Mouse (Mus musculus): Measurements from ENCODE around the gene Wasl. TPM values are rescaled to one million over a fixed set of nuclear protein-coding genes. Genes with fewer than 3 reads are reported as not detected.

Gene Wasl
- polyA plus RNA-seq, 1 experiment from 2014 or later = 78.2 TPM

DNA sequence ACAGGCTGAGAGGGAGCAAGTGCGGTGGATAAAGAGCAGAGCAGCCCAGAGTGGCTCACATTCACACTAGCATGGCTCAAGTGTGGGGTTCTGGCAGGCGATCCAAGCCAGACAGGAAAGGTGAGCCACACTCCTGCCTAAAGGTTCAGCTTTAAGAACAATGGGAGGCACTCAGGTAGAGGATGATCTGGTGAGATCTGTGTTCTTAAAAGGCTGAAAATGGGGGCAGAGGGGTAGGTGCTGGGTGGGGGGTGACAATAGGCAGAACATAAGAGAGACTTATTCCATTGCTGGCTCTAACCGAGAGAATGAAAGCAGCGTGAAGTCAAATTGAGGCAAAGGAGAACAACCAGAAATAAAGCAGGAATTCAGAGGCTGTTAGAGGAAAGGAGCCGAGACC is 74.5 kb downstream of the Wasl start:
- Histone ChIP-seq H3K9ac (ENCODE audit: low read depth, low read length) (no peak overlapping the region), H3K4me3 (ENCODE audit: low read length) (no peak overlapping the region), H3K36me3 (ENCODE audit: control insufficient read depth, insufficient read depth, low read length) (no peaks in the 10 kb centered on the region), H3K4me2 (replicated peaks; ENCODE audit: low read depth, low read length) (no peak overlapping the region), H3K27ac (ENCODE audit: low read depth, low read length) (no peak overlapping the region), H3K9me3 (ENCODE audit: control insufficient read depth, low read length) (no peaks in the 10 kb centered on the region), H3K4me1 (ENCODE audit: control insufficient read depth, insufficient read depth, low read length) (no peaks in the 10 kb centered on the region), H3K27me3 (ENCODE audit: control insufficient read depth, insufficient read depth, low read length) (no peaks in the 10 kb centered on the region)
- no peak for ATAC-seq (ENCODE audit: low FRiP score, low TSS enrichment)
- WGBS = 91% methylated on average over 5 of the region's 5 CpGs

DNA sequence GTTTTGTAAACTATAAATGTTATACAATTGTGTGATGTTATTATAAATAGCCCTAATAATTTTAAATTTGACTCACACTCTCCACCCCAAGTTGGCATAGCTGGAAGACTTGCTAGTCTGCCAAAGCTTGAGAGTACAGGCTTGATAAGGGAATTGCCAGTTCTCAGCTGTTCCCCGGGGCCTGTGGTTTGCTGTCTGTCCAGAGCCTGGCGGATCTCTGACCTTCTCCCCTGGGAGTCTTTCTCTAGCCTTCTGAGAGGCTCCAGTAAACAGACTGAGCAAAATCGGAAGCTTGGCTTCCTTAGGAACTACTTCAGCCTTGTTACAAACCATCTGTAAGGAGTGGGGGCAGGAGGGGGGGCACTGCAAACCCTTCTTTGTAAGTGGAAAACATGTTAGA is 77.9 kb downstream of the Wasl start:
- no peak for ATAC-seq (ENCODE audit: low FRiP score, low TSS enrichment)
- WGBS = 42% methylated on average over 3 of the region's 3 CpGs
- H3K27ac ChIP-seq (ENCODE audit: low read depth, low read length) = no peak overlapping the region
- no peak overlapping the region for H3K9ac ChIP-seq (ENCODE audit: low read depth, low read length)
- no peak overlapping the region; the same call in 1 of the 2 replicates for H3K4me2 ChIP-seq (replicated peaks; ENCODE audit: low read depth, low read length)
- H3K36me3 ChIP-seq (ENCODE audit: control insufficient read depth, insufficient read depth, low read length) = no peaks in the 10 kb centered on the region
- H3K9me3 ChIP-seq (ENCODE audit: control insufficient read depth, low read length) = no peaks in the 10 kb centered on the region
- no peak overlapping the region for H3K4me3 ChIP-seq (ENCODE audit: low read length)
- H3K4me1 ChIP-seq (ENCODE audit: control insufficient read depth, insufficient read depth, low read length) = no peaks in the 10 kb centered on the region
- no peaks in the 10 kb centered on the region for H3K27me3 ChIP-seq (ENCODE audit: control insufficient read depth, insufficient read depth, low read length)

DNA sequence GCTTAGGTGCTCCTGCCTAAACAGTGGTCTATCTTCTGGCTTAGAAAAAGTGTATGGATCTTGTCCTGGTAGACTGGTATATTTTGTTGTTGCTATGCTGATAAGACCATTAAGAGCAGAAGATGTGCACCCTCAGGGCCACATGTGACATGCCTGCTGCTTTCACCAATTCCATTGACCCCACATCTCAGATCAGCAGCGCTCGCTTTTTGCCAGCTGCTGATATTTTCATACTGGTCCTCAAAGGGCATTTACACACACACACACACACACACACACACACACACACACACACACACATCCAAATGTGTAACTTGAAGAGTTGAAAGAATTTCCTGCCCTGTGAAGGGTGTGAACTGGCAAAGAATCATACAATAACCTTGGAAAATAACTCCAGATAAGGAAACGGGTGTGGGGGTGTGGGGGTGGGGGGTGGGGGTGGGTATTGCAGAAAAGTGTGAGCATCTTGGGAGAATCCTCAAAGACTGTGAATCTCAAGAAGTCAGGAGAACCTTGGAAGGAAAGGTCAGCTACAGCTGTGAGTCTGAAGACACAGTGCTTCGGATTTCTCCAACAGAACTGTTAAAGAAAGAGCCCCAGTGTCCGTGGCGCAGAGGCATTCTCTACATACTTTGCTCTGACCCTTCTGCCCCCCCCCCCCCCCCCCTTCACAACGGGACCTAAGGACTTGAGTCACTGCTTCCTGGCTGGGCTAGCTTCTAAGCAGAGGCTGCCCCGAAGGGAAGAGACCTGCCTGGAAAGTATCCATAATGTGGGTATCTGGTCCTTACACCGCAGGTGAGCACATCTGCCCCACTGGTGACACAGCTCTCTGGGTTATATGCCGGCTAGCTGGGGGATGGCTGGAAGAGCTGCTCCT is 79.1 kb downstream of the Wasl start:
- 54% methylated on average over 9 of the region's 10 CpGs for WGBS

DNA sequence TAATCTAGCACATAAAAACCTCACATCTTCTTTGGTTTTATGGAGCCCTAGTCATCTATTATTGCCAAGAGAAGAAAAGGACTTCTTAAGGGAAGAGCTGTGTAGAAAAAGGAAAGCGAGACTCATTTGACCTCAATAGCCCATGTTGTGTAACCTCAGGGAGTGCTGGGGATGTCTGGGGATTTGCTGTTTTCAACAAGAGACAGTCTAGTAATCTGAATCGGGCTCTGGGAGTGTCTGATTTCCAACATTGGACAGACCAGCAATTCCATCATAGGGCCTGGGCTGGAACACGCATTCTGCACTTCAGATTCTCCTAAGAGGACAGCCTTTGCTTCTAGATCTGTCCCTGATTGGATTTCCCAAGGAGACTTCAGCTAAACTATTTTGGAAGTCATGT is 81.4 kb downstream of the Wasl start:
- H3K4me2 ChIP-seq (replicated peaks; ENCODE audit: low read depth, low read length) = no peak overlapping the region
- H3K27ac ChIP-seq (ENCODE audit: low read depth, low read length) = no peak overlapping the region
- H3K9me3 ChIP-seq (ENCODE audit: control insufficient read depth, low read length) = no peaks in the 10 kb centered on the region
- H3K4me3 ChIP-seq (ENCODE audit: low read length) = no peak overlapping the region
- H3K27me3 ChIP-seq (ENCODE audit: control insufficient read depth, insufficient read depth, low read length) = no peaks in the 10 kb centered on the region
- no peak for ATAC-seq (ENCODE audit: low FRiP score, low TSS enrichment)
- WGBS = 86% methylated on average over 3 of the region's 3 CpGs
- no peaks in the 10 kb centered on the region for H3K4me1 ChIP-seq (ENCODE audit: control insufficient read depth, insufficient read depth, low read length)
- H3K36me3 ChIP-seq (ENCODE audit: control insufficient read depth, insufficient read depth, low read length) = no peaks in the 10 kb centered on the region
- no peak overlapping the region for H3K9ac ChIP-seq (ENCODE audit: low read depth, low read length)

More for the DNA sequence above, 79.1 kb downstream of the Wasl start:
- Histone ChIP-seq H3K9me3 (ENCODE audit: control insufficient read depth, low read length) (no peaks in the 10 kb centered on the region), H3K27ac (ENCODE audit: low read depth, low read length) (peak overlapping the region; percentile 71; the same call in 1 of the 2 replicates), H3K4me2 (replicated peaks; ENCODE audit: low read depth, low read length) (no peak overlapping the region), H3K4me1 (ENCODE audit: control insufficient read depth, insufficient read depth, low read length) (no peaks in the 10 kb centered on the region), H3K36me3 (ENCODE audit: control insufficient read depth, insufficient read depth, low read length) (no peaks in the 10 kb centered on the region), H3K4me3 (ENCODE audit: low read length) (no peak overlapping the region), H3K27me3 (ENCODE audit: control insufficient read depth, insufficient read depth, low read length) (no peaks in the 10 kb centered on the region), H3K9ac (ENCODE audit: low read depth, low read length) (no peak overlapping the region)
- ATAC-seq (ENCODE audit: low FRiP score, low TSS enrichment) = peak; percentile 53; the same call in 1 of the 2 replicates

DNA sequence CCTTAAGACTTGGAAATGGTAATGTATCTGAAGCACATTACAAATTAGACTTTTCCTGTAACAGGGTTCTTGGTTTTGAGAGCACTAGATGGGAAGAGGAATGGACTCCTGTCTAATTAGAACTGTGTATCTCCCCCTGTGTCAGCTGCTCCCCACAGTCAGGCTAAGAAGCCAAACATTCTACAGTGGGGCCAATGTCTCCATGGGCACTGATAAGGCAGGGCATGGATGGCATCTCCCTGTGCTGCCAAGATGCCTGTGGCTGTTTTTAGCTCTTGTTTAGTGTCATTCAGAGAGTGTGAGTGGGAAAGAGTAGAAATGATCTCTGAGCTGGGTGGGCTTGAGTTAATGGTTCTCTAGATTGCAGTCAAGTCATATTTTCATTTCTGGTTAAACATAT is 91.5 kb downstream of the Wasl start:
- Histone ChIP-seq H3K4me1 (ENCODE audit: control insufficient read depth, insufficient read depth, low read length) (no peaks in the 10 kb centered on the region), H3K27ac (ENCODE audit: low read depth, low read length) (no peak overlapping the region), H3K9me3 (ENCODE audit: control insufficient read depth, low read length) (peaks cover 3% of the 10 kb centered on the region; the same call in 1 of the 2 replicates), H3K27me3 (ENCODE audit: control insufficient read depth, insufficient read depth, low read length) (no peaks in the 10 kb centered on the region), H3K4me3 (ENCODE audit: low read length) (no peak overlapping the region), H3K4me2 (replicated peaks; ENCODE audit: low read depth, low read length) (no peak overlapping the region), H3K9ac (ENCODE audit: low read depth, low read length) (no peak overlapping the region), H3K36me3 (ENCODE audit: control insufficient read depth, insufficient read depth, low read length) (no peaks in the 10 kb centered on the region)
- ATAC-seq (ENCODE audit: low FRiP score, low TSS enrichment) = no peak

DNA sequence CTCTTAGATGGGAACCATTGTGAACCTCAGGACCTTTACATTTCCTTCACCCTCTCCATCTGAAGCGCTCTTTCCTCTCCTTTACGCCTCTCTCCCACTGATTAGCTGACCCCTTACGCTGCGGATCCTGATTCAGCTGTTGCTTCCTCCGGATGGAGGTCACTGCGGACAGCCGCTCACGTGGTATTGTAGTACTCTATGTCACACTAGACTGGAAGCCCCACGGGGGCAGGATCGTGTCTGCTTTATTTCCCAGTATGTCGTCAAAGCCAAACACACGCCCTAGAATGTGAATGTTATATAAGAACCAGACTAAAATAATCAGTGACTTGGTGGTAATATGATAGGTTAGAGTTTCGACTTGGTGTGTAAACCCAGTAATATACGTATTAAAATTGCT is 92.4 kb downstream of the Wasl start:
- peaks cover 3% of the 10 kb centered on the region; the same call in 1 of the 2 replicates for H3K9me3 ChIP-seq (ENCODE audit: control insufficient read depth, low read length)
- H3K4me3 ChIP-seq (ENCODE audit: low read length) = no peak overlapping the region
- no peak overlapping the region for H3K4me2 ChIP-seq (replicated peaks; ENCODE audit: low read depth, low read length)
- no peaks in the 10 kb centered on the region for H3K4me1 ChIP-seq (ENCODE audit: control insufficient read depth, insufficient read depth, low read length)
- H3K27me3 ChIP-seq (ENCODE audit: control insufficient read depth, insufficient read depth, low read length) = no peaks in the 10 kb centered on the region
- no peak overlapping the region for H3K27ac ChIP-seq (ENCODE audit: low read depth, low read length)
- no peaks in the 10 kb centered on the region for H3K36me3 ChIP-seq (ENCODE audit: control insufficient read depth, insufficient read depth, low read length)
- H3K9ac ChIP-seq (ENCODE audit: low read depth, low read length) = no peak overlapping the region
- WGBS = 88% methylated on average over 14 of the region's 14 CpGs
- ATAC-seq (ENCODE audit: low FRiP score, low TSS enrichment) = no peak

DNA sequence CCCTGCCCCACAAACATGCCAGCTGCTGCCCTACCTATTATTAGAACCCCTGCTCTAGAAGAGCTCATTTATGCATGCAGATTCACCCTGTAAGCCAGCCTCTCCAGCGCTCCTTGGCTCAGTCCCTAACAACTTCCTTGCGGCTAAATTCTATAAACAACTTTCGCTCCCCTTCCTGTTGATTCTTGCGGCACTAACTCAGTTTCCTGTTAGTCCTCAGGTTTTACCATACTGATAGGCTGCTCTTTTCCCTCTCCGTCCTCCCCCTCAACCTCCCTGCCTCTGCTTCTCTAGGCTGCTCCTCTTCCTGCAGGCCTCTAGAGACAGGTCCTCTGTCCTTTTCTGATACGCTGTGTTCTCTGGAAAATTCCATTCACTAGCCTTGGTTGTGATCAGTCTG is 93.7 kb downstream of the Wasl start:
- H3K9ac ChIP-seq (ENCODE audit: low read depth, low read length) = no peak overlapping the region
- H3K27ac ChIP-seq (ENCODE audit: low read depth, low read length) = no peak overlapping the region
- WGBS = 75% methylated on average over 6 of the region's 6 CpGs
- H3K4me1 ChIP-seq (ENCODE audit: control insufficient read depth, insufficient read depth, low read length) = no peaks in the 10 kb centered on the region
- ATAC-seq (ENCODE audit: low FRiP score, low TSS enrichment) = no peak
- peaks cover 3% of the 10 kb centered on the region; the same call in 1 of the 2 replicates for H3K9me3 ChIP-seq (ENCODE audit: control insufficient read depth, low read length)
- no peaks in the 10 kb centered on the region for H3K36me3 ChIP-seq (ENCODE audit: control insufficient read depth, insufficient read depth, low read length)
- no peak overlapping the region for H3K4me3 ChIP-seq (ENCODE audit: low read length)
- no peaks in the 10 kb centered on the region for H3K27me3 ChIP-seq (ENCODE audit: control insufficient read depth, insufficient read depth, low read length)
- H3K4me2 ChIP-seq (replicated peaks; ENCODE audit: low read depth, low read length) = no peak overlapping the region

DNA sequence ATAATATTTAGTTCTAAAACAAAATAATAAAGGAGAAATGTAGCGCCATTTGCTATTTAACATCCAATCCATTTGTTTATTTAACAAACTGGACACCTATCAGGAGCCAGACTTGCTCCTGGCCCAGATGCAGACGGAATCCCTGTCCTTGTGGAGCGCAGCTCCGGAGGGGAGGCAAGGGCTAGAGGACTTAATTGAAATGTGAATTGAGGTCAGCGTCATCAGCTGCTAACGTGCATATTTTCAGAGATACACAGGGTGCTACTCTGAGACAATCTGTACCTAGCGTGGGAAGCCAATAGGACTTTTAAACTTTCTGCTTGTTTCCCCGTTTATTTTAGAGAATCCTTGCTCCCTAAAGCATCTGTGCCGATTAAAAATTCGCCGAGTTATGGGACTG is 94.5 kb downstream of the Wasl start:
- Histone ChIP-seq H3K27ac (ENCODE audit: low read depth, low read length) (no peak overlapping the region), H3K27me3 (ENCODE audit: control insufficient read depth, insufficient read depth, low read length) (no peaks in the 10 kb centered on the region), H3K9me3 (ENCODE audit: control insufficient read depth, low read length) (peaks cover 3% of the 10 kb centered on the region; the same call in 1 of the 2 replicates), H3K36me3 (ENCODE audit: control insufficient read depth, insufficient read depth, low read length) (no peaks in the 10 kb centered on the region), H3K4me2 (replicated peaks; ENCODE audit: low read depth, low read length) (no peak overlapping the region), H3K4me3 (ENCODE audit: low read length) (no peak overlapping the region), H3K4me1 (ENCODE audit: control insufficient read depth, insufficient read depth, low read length) (no peaks in the 10 kb centered on the region), H3K9ac (ENCODE audit: low read depth, low read length) (no peak overlapping the region)
- 77% methylated on average over 11 of the region's 11 CpGs for WGBS
- no peak for ATAC-seq (ENCODE audit: low FRiP score, low TSS enrichment)

DNA sequence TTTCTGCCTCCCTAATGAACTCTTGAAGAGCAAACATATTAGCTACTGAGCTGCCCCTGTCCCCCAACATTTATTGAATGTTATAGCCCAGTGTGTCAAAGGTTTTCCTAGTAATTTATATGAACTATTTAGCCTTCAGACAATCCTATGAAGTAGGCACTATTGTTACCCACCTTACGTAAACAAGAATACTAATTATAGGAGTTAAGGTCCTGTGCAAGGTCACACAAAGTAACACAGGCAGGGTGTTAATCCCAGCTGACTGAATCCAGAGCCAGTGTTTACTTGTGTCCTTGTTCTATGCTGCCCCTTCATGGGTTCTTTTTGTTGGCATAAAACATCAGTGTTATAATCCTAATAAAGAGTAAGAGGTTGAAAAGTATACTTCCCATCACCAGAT is 95.1 kb downstream of the Wasl start:
- H3K9me3 ChIP-seq (ENCODE audit: control insufficient read depth, low read length) = peaks cover 3% of the 10 kb centered on the region; the same call in 1 of the 2 replicates
- no peak overlapping the region for H3K9ac ChIP-seq (ENCODE audit: low read depth, low read length)
- H3K36me3 ChIP-seq (ENCODE audit: control insufficient read depth, insufficient read depth, low read length) = no peaks in the 10 kb centered on the region
- no peak for ATAC-seq (ENCODE audit: low FRiP score, low TSS enrichment)
- H3K4me2 ChIP-seq (replicated peaks; ENCODE audit: low read depth, low read length) = no peak overlapping the region
- no peaks in the 10 kb centered on the region for H3K4me1 ChIP-seq (ENCODE audit: control insufficient read depth, insufficient read depth, low read length)
- no peak overlapping the region for H3K4me3 ChIP-seq (ENCODE audit: low read length)
- H3K27me3 ChIP-seq (ENCODE audit: control insufficient read depth, insufficient read depth, low read length) = no peaks in the 10 kb centered on the region
- 89% methylated on average over 1 of the region's 1 CpGs for WGBS
- H3K27ac ChIP-seq (ENCODE audit: low read depth, low read length) = no peak overlapping the region
